Mouse (Mus musculus) myocyte (in vitro differentiated cells): ENCODE data around the gene Ndufs7.

Experiments
- MYOD1 ChIP-seq, 3 experiments: IDR thresholded peaks; one replicate each; pipeline ENCODE4 v1.6.1; 2011; ENCODE audit warnings: control low read depth in 2 of 3, low read depth in 2 of 3, mild to moderate bottlenecking in 2 of 3, moderate library complexity in 1 of 3; ENCODE audit not compliant: insufficient read length in 2 of 3, control insufficient read depth in 1 of 3
- MYOG ChIP-seq, 3 experiments: IDR thresholded peaks; one replicate each; pipeline ENCODE4 v1.6.1; 2011; ENCODE audit warnings: control low read depth in 2 of 3, low read depth in 2 of 3, mild to moderate bottlenecking in 2 of 3; ENCODE audit not compliant: insufficient read length in 2 of 3, control insufficient read depth in 1 of 3, insufficient read depth in 1 of 3
- POLR2A ChIP-seq: IDR thresholded peaks from one replicate; pipeline ENCODE4 v1.6.1; 2011; ENCODE audit warnings: low read depth, mild to moderate bottlenecking, control low read depth, moderate library complexity; ENCODE audit not compliant: insufficient read length
- POLR2AphosphoS2 ChIP-seq: IDR thresholded peaks from one replicate; pipeline ENCODE4 v1.6.1; 2011; ENCODE audit warnings: low read depth, control low read depth; ENCODE audit not compliant: insufficient read length
- USF1 ChIP-seq: IDR thresholded peaks from one replicate; pipeline ENCODE4 v1.6.1; 2011; ENCODE audit warnings: low read depth, mild to moderate bottlenecking, control low read depth, moderate library complexity

GRCm38 (mm10) chr10:80260642-80261584 lies 12.0 kb downstream of the Ndufs7 start, which contains the start of the genes Gamt and Dazap1:
- TF ChIP-seq MYOD1 (IDR thresholded peaks at IDR 0.05; ENCODE audit: control insufficient read depth in 1 of 3, insufficient read length in 2 of 3, low read depth in 2 of 3): no peak
- TF ChIP-seq MYOG (IDR thresholded peaks at IDR 0.05; ENCODE audit: control insufficient read depth in 1 of 3, insufficient read depth in 1 of 3, insufficient read length in 2 of 3, low read depth in 2 of 3): peak in 1 of 3 experiments; percentile 1
- TF ChIP-seq POLR2A: peak; percentile 71
- peak; percentile 54 for TF ChIP-seq POLR2AphosphoS2
- TF ChIP-seq USF1: no peak
